Mouse (Mus musculus) adrenal gland, postnatal 25 days (tissue): ENCODE measurements at regions not wholly inside any gene's neighbourhood (a gene's known extent, or its start where the extent isn't known, plus 50 kb on each side); places are given as distances from the start of the nearest gene placed in this dataset.

Experiments used
- DNase-seq: peaks from one replicate; pipeline ENCODE4 v3.0.0; 2021; ENCODE audit warnings: mixed read lengths

- DNase-seq = peak; percentile 43
These were observed 318.7 kb upstream of the 4930535I16Rik start for GRCm38 (mm10) chr4:124236476-124236875.

- DNase-seq = peak; percentile 75
These were observed 310.7 kb upstream of the 4930535I16Rik start for GRCm38 (mm10) chr4:124228537-124228936.

- no peak for DNase-seq
These were observed 306.1 kb upstream of the 4930535I16Rik start for GRCm38 (mm10) chr4:124223646-124224500.

- DNase-seq = no peak
These were observed 303.9 kb upstream of the 4930535I16Rik start for GRCm38 (mm10) chr4:124221736-124222135.

GRCm38 (mm10) chr4:124217206-124217605 is 299.4 kb upstream of the 4930535I16Rik start:
- peak; percentile 69 for DNase-seq

GRCm38 (mm10) chr4:124216351-124216750 is 298.5 kb upstream of the 4930535I16Rik start:
- DNase-seq = no peak

GRCm38 (mm10) chr4:124215077-124215476 is 297.3 kb upstream of the 4930535I16Rik start:
- no peak for DNase-seq

- no peak for DNase-seq
These were observed 292.3 kb upstream of the 4930535I16Rik start for GRCm38 (mm10) chr4:124210103-124210502.

- DNase-seq = no peak
These were observed 288.7 kb upstream of the 4930535I16Rik start for GRCm38 (mm10) chr4:124206480-124206879.

- no peak for DNase-seq
These were observed 285.9 kb upstream of the 4930535I16Rik start for GRCm38 (mm10) chr4:124203736-124204135.

- DNase-seq = no peak
These were observed 282.3 kb upstream of the 4930535I16Rik start for GRCm38 (mm10) chr4:124199884-124200844.

GRCm38 (mm10) chr4:124198832-124199231 is 281.0 kb upstream of the 4930535I16Rik start:
- no peak for DNase-seq

GRCm38 (mm10) chr4:124196711-124197110 is 278.9 kb upstream of the 4930535I16Rik start:
- no peak for DNase-seq

- DNase-seq = no peak
These were observed 275.4 kb upstream of the 4930535I16Rik start for GRCm38 (mm10) chr4:124193059-124193721.

- no peak for DNase-seq
These were observed 273.0 kb upstream of the 4930535I16Rik start for GRCm38 (mm10) chr4:124190775-124191174.

GRCm38 (mm10) chr4:124189993-124190385 is 272.2 kb upstream of the 4930535I16Rik start:
- DNase-seq = no peak

GRCm38 (mm10) chr4:124189352-124189992 is 271.6 kb upstream of the 4930535I16Rik start:
- peak; percentile 31 for DNase-seq

- no peak for DNase-seq
These were observed 269.3 kb upstream of the 4930535I16Rik start for GRCm38 (mm10) chr4:124187108-124187507.

GRCm38 (mm10) chr4:124181335-124181734 is 263.5 kb upstream of the 4930535I16Rik start:
- DNase-seq = no peak

GRCm38 (mm10) chr4:124178401-124179018 is 260.7 kb upstream of the 4930535I16Rik start:
- DNase-seq = no peak

- DNase-seq = no peak
These were observed 257.7 kb upstream of the 4930535I16Rik start for GRCm38 (mm10) chr4:124175531-124175930.
